Mouse (Mus musculus) liver (tissue): Measurements from ENCODE around the gene Olfr494.

Source experiments
- DNase-seq: peaks from one replicate; pipeline ENCODE4 v3.0.0-alpha.2; 2020; ENCODE audit warnings: mixed read lengths

The Olfr494 gene

GRCm38 (mm10) chr7:108365035-108365434, at the start of gene Olfr494:
Olfr494 (plus strand) TSS chr7:108365335.
- DNase-seq = no peak

DNA sequence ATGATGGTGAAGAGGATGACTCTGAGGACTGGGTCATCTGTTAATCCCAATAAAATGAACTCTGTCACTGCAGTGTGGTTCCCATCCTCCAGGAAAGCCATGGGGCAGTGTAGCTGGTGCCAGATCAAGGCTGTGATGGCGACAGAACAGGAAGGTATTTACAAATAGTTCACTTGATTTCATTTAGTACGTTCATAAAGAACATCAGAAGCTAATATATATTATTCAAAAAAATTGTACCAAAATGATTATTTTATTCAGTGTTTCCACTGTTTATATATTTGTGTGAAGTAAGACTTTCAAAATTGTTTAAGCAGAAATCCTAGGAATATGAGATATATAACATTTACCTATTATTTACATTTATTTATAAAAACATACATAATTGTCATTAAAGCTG, 41.6 kb upstream of the Olfr494 start, which contains the start of gene Olfr492:
Gene Olfr492, minus strand, starts transcription at position 101 of the 400 bp plus-strand sequence.
- no peak for DNase-seq

DNA sequence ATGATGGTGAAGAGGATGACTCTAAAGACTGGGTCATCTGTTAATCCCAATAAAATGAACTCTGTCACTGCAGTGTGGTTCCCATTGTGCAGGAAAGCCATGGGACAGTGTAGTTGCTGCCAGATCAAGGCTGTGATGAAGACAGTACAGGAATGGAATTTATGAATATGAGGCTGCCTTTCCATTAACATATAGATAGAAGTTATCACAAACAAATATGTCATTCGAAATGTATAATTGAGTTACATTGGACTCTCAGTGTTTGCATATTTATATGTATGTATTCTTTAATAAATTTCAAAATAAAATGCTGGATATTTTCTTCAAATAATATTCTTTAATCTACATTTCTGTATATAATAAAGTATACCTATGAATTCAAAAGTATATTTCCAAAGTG, 18.3 kb upstream of the Olfr494 start, which contains the start of gene Olfr493:
Gene Olfr493, minus strand, starts transcription at position 101 of the 400 bp plus-strand sequence.
- no peak for DNase-seq

DNA sequence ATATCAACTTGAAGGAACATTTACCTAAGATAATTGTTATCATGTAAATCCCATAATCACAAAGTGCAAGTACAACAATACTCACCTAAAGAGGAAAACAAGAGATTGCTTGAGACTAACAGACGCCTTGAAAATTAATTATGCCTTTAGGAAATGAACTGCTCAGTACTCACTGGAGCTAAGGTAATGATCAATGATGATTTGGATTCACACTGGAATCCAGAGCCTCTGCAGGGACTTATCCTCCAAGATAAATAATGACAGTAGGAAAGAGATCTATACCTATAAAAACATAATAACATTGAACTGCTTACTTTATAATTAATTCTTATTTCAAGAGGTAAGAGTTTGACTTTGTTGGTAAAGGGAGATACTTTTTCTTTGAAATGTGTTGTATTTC, 27.7 kb downstream of the Olfr494 start, which contains the start of gene Olfr495:
Gene Olfr495, plus strand, starts transcription at position 301 of the 400 bp plus-strand sequence.
- no peak for DNase-seq
